Mouse (Mus musculus): Measurements from ENCODE around the gene Sf3b1.

- TF ChIP-seq GATA1 (IDR thresholded peaks at IDR 0.05; ENCODE audit: borderline replicate concordance, low read length) (no peak), FLI1 (IDR thresholded peaks at IDR 0.05; ENCODE audit: low read length) (no peak)
These were observed 1.4 kb downstream of the Sf3b1 start for GRCm38 (mm10) chr1:55025656-55026430.
